Mouse (Mus musculus): ENCODE data around the gene Ppm1g. TPM values are rescaled to one million over a fixed set of nuclear protein-coding genes. Genes with fewer than 3 reads are reported as not detected.

Ppm1g gene
- 143 and 183 TPM in 2 replicates for polyA plus RNA-seq (2012; ENCODE audit: low replicate concordance)

GRCm38 (mm10) chr5:31220448-31221303 lies at the start of gene Ppm1g:
Gene Ppm1g (minus strand): TSS chr5:31220687.

GRCm38 (mm10) chr5:31251541-31252101 lies 31.1 kb upstream of the Ppm1g start, which contains the start of gene Krtcap3:
Gene Krtcap3 (plus strand): TSS chr5:31251691.

GRCm38 (mm10) chr5:31240637-31241521 lies 20.4 kb upstream of the Ppm1g start, which contains the start of the genes Nrbp1 and Gm9970:
Gene Nrbp1 (plus strand): TSS chr5:31240864.
Gene Gm9970 (minus strand): TSS chr5:31241232.

GRCm38 (mm10) chr5:31201742-31202590 lies 18.5 kb downstream of the Ppm1g start, which contains the start of gene Zfp513:
Gene Zfp513 (minus strand): TSS chr5:31202303.

GRCm38 (mm10) chr5:31192939-31193630 lies 27.4 kb downstream of the Ppm1g start, which contains the start of the genes Snx17 and Eif2b4:
Gene Snx17 (plus strand): TSS chr5:31193227.
Gene Eif2b4 (minus strand): TSS chr5:31193430.

GRCm38 (mm10) chr5:31179766-31180630 lies 40.5 kb downstream of the Ppm1g start, which contains the start of the genes Gm29609 and Gtf3c2:
Gene Gm29609 (minus strand): TSS chr5:31179911.
Gene Gtf3c2 (minus strand): TSS chr5:31180144.

GRCm38 (mm10) chr5:31154152-31154553 lies 66.3 kb downstream of the Ppm1g start, which contains the start of gene Mpv17:
Gene Mpv17 (minus strand): TSS chr5:31154251.

Other genes starting within 250 kb of the Ppm1g start
- gene Atraid, start 172.4 kb downstream of the Ppm1g start, polyA plus RNA-seq (2012; ENCODE audit: low replicate concordance) = 34.5 and 40.4 TPM in 2 replicates
- 0.99 and 7.6 TPM in 2 replicates for gene Slc5a6, start 171.8 kb downstream of the Ppm1g start, polyA plus RNA-seq (2012; ENCODE audit: low replicate concordance)
- 138 and 183 TPM in 2 replicates for gene Cad, start 165.9 kb downstream of the Ppm1g start, polyA plus RNA-seq (2012; ENCODE audit: low replicate concordance)
- not detected in 2 replicates for gene Dnajc5g, start 114.4 kb downstream of the Ppm1g start, polyA plus RNA-seq (2012; ENCODE audit: low replicate concordance)
- not detected in 2 replicates for gene Slc30a3, start 112.5 kb downstream of the Ppm1g start, polyA plus RNA-seq (2012; ENCODE audit: low replicate concordance)
- gene Trim54, start 104.0 kb downstream of the Ppm1g start, polyA plus RNA-seq (2012; ENCODE audit: low replicate concordance) = not detected in 2 replicates
- not detected in 2 replicates for gene Ucn, start 81.9 kb downstream of the Ppm1g start, polyA plus RNA-seq (2012; ENCODE audit: low replicate concordance)
- gene Mpv17, start 66.4 kb downstream of the Ppm1g start, polyA plus RNA-seq (2012; ENCODE audit: low replicate concordance) = 6.9 and 9.5 TPM in 2 replicates
- 12.7 and 18.1 TPM in 2 replicates for gene Gm29609, start 40.8 kb downstream of the Ppm1g start, polyA plus RNA-seq (2012; ENCODE audit: low replicate concordance)
- 53.0 and 56.8 TPM in 2 replicates for gene Gtf3c2, start 40.5 kb downstream of the Ppm1g start, polyA plus RNA-seq (2012; ENCODE audit: low replicate concordance)
- 32.7 and 32.9 TPM in 2 replicates for gene Snx17, start 27.5 kb downstream of the Ppm1g start, polyA plus RNA-seq (2012; ENCODE audit: low replicate concordance)
- 82.6 and 198 TPM in 2 replicates for gene Eif2b4, start 27.3 kb downstream of the Ppm1g start, polyA plus RNA-seq (2012; ENCODE audit: low replicate concordance)
- gene Zfp513, start 18.4 kb downstream of the Ppm1g start, polyA plus RNA-seq (2012; ENCODE audit: low replicate concordance) = 85.6 and 214 TPM in 2 replicates
- 45.1 and 66.7 TPM in 2 replicates for gene Nrbp1, start 20.2 kb upstream of the Ppm1g start, polyA plus RNA-seq (2012; ENCODE audit: low replicate concordance)
- gene Gm9970, start 20.5 kb upstream of the Ppm1g start, polyA plus RNA-seq (2012; ENCODE audit: low replicate concordance) = 0.39 and 0.83 TPM in 2 replicates
- 12.7 and 31.3 TPM in 2 replicates for gene Krtcap3, start 31.0 kb upstream of the Ppm1g start, polyA plus RNA-seq (2012; ENCODE audit: low replicate concordance)
- 25.9 and 29.5 TPM in 2 replicates for gene Ift172, start 70.4 kb upstream of the Ppm1g start, polyA plus RNA-seq (2012; ENCODE audit: low replicate concordance)
- 0.55 and 1.1 TPM in 2 replicates for gene Fndc4, start 75.4 kb upstream of the Ppm1g start, polyA plus RNA-seq (2012; ENCODE audit: low replicate concordance)
- not detected in 2 replicates for gene Gckr, start 76.8 kb upstream of the Ppm1g start, polyA plus RNA-seq (2012; ENCODE audit: low replicate concordance)
- 12.4 and 15.6 TPM in 2 replicates for gene Zfp512, start 231.7 kb upstream of the Ppm1g start, polyA plus RNA-seq (2012; ENCODE audit: low replicate concordance)